Mouse (Mus musculus): Measurements from ENCODE around the gene Slc44a4.
"Not testable (repeated sequence)": the region's sequence is repeated elsewhere in the genome, so short reads cannot be mapped to it uniquely, and the experiment has no call there.

Slc44a4 gene

GRCm38 (mm10) chr17:34959881-34960515, 45.7 kb downstream of the Slc44a4 start:
- DNase-seq (ENCODE audit: extremely low spot score, low read depth, low spot score): no peak

- DNase-seq (ENCODE audit: extremely low spot score, low read depth, low spot score): no peak
These were observed 46.6 kb downstream of the Slc44a4 start for GRCm38 (mm10) chr17:34960702-34961493.

GRCm38 (mm10) chr17:34962125-34962524, 47.9 kb downstream of the Slc44a4 start:
- no peak for DNase-seq (ENCODE audit: extremely low spot score, low read depth, low spot score)

- no peak for DNase-seq (ENCODE audit: extremely low spot score, low read depth, low spot score)
These were observed 48.6 kb downstream of the Slc44a4 start for GRCm38 (mm10) chr17:34962841-34963240.

- no peak for DNase-seq (ENCODE audit: extremely low spot score, low read depth, low spot score)
These were observed 50.4 kb downstream of the Slc44a4 start for GRCm38 (mm10) chr17:34964640-34965049.

- DNase-seq (ENCODE audit: extremely low spot score, low read depth, low spot score): no peak
These were observed 51.4 kb downstream of the Slc44a4 start for GRCm38 (mm10) chr17:34965627-34966026.

GRCm38 (mm10) chr17:34969822-34970221, 55.6 kb downstream of the Slc44a4 start, which contains the start of gene Gm20481:
Gene Gm20481, plus strand, starts transcription at chr17:34969912.
- DNase-seq (ENCODE audit: extremely low spot score, low read depth, low spot score): not testable (repeated sequence)

GRCm38 (mm10) chr17:34970850-34971249, 56.6 kb downstream of the Slc44a4 start:
- not testable (repeated sequence) for DNase-seq (ENCODE audit: extremely low spot score, low read depth, low spot score)

- DNase-seq (ENCODE audit: extremely low spot score, low read depth, low spot score): not testable (repeated sequence)
These were observed 57.4 kb downstream of the Slc44a4 start for GRCm38 (mm10) chr17:34971694-34972068.

GRCm38 (mm10) chr17:34972069-34972749, 57.9 kb downstream of the Slc44a4 start, which contains the start of the genes Hspa1a and Hspa1l:
Gene Hspa1a, minus strand, starts transcription at chr17:34972156.
Gene Hspa1l, plus strand, starts transcription at chr17:34972703.
- DNase-seq (ENCODE audit: extremely low spot score, low read depth, low spot score): not testable (repeated sequence)

GRCm38 (mm10) chr17:34975581-34976492, 61.6 kb downstream of the Slc44a4 start:
- DNase-seq (ENCODE audit: extremely low spot score, low read depth, low spot score): no peak

- no peak for DNase-seq (ENCODE audit: extremely low spot score, low read depth, low spot score)
These were observed 62.7 kb downstream of the Slc44a4 start for GRCm38 (mm10) chr17:34977000-34977399.

GRCm38 (mm10) chr17:34978239-34978638, 64.0 kb downstream of the Slc44a4 start:
- DNase-seq (ENCODE audit: extremely low spot score, low read depth, low spot score): no peak

GRCm38 (mm10) chr17:34979631-34980030, 65.4 kb downstream of the Slc44a4 start:
- DNase-seq (ENCODE audit: extremely low spot score, low read depth, low spot score): no peak

Data from hindlimb bud, embryonic 11.5 days (tissue).